Mouse (Mus musculus): ENCODE data around the gene Fam129a.
"Not testable (repeated sequence)": the region's sequence is repeated elsewhere in the genome, so short reads cannot be mapped to it uniquely, and the experiment has no call there.

The Fam129a gene

GRCm38 (mm10) chr1:151706397-151706752, 135.4 kb downstream of the Fam129a start:
- no peak for DNase-seq

- no peak for DNase-seq
Observed at GRCm38 (mm10) chr1:151708966-151709733, 138.2 kb downstream of the Fam129a start.

GRCm38 (mm10) chr1:151709734-151710022, 138.7 kb downstream of the Fam129a start:
- no peak for DNase-seq

GRCm38 (mm10) chr1:151710424-151711055, 139.6 kb downstream of the Fam129a start:
- DNase-seq, result no peak

- DNase-seq, result no peak
Observed at GRCm38 (mm10) chr1:151711062-151711461, 140.1 kb downstream of the Fam129a start.

- DNase-seq, result no peak
Observed at GRCm38 (mm10) chr1:151712664-151713063, 141.7 kb downstream of the Fam129a start.

- no peak for DNase-seq
Observed at GRCm38 (mm10) chr1:151713622-151714021, 142.6 kb downstream of the Fam129a start.

- DNase-seq, result no peak
Observed at GRCm38 (mm10) chr1:151716024-151716710, 145.2 kb downstream of the Fam129a start.

- DNase-seq, result no peak
Observed at GRCm38 (mm10) chr1:151717624-151718023, 146.6 kb downstream of the Fam129a start.

- DNase-seq, result no peak
Observed at GRCm38 (mm10) chr1:151718575-151718974, 147.6 kb downstream of the Fam129a start.

- no peak for DNase-seq
Observed at GRCm38 (mm10) chr1:151719911-151720310, 148.9 kb downstream of the Fam129a start.

- no peak for DNase-seq
Observed at GRCm38 (mm10) chr1:151720566-151720965, 149.6 kb downstream of the Fam129a start.

- no peak for DNase-seq
Observed at GRCm38 (mm10) chr1:151721357-151721983, 150.5 kb downstream of the Fam129a start.

GRCm38 (mm10) chr1:151723771-151724170, 152.8 kb downstream of the Fam129a start:
- no peak for DNase-seq

GRCm38 (mm10) chr1:151725590-151725989, 154.6 kb downstream of the Fam129a start:
- no peak for DNase-seq

- no peak for DNase-seq
Observed at GRCm38 (mm10) chr1:151726358-151726757, 155.4 kb downstream of the Fam129a start.

- no peak for DNase-seq
Observed at GRCm38 (mm10) chr1:151728141-151728540, 157.2 kb downstream of the Fam129a start.

- DNase-seq, result no peak
Observed at GRCm38 (mm10) chr1:151737146-151737545, 166.2 kb downstream of the Fam129a start.

- DNase-seq, result no peak
Observed at GRCm38 (mm10) chr1:151741199-151741621, 170.2 kb downstream of the Fam129a start.

- DNase-seq, result not testable (repeated sequence)
Observed at GRCm38 (mm10) chr1:151749894-151750293, 178.9 kb downstream of the Fam129a start.

GRCm38 (mm10) chr1:151752946-151753345, 182.0 kb downstream of the Fam129a start:
- DNase-seq, result no peak

GRCm38 (mm10) chr1:151753374-151753929, 182.5 kb downstream of the Fam129a start:
- no peak for DNase-seq

GRCm38 (mm10) chr1:151754028-151754489, 183.1 kb downstream of the Fam129a start:
- DNase-seq, result no peak
